In the genomic region with DNA sequence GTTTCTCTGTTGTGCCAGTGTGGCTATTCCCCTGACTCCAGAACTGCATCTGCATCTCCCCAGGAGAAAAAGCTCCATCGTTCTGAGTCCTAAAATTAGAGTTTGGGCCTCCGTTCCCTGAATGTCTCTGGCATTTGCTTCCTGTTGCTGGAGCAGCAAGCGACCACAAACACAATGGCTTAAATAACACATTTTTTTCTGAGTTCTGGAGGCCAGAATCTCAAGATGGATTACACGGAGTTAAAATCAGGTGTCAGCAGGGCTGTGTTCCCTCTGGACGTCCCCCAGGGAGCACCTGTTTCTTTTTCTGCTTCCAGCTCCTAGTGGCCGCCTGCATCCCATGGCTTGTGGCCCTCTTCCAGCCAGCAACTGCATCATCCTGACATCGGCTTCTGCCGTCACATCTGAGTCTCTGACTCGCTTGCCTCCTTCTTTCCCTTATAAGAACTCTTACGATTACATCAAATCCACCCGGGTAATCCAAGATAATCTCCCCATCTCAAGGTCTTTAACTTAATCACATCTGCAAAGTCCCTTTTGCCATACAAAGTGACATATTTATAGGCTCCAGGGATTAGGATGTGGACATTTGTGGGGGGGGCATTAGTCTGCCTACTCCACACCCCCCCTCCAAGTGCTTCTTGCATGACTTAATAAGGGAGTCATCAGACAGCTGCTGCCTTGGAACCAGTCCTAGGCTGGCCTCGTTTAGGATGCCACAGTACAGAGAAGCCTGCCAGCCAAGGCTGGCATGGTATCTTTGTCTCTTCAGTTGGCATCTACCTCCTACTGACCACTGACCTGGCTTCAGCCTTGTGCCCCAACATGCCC, we compare ENCODE assay signal across 9 mouse cellular contexts. TPM values are rescaled to one million over a fixed set of nuclear protein-coding genes. Genes with fewer than 3 reads are reported as not detected.
DNase-seq lines count a peak whose midpoint lies in the region; ATAC-seq lines count a peak whose summit lies in the region.
"Had no signal": no experiment of that assay in that cellular context is flagged by ENCODE, and none has a peak within 500 bp of the region (broad histone marks: within the 10 kb centered on the region; RNA-seq: fewer than 3 reads in every experiment).

No protein-coding gene starts in this region.

- no peaks in the 10 kb centered on the region for H3K27me3 ChIP-seq in embryonic facial prominence, embryonic 14.5 days (replicated peaks; ENCODE audit: control insufficient read depth, insufficient read depth, low read length)
- H3K27me3 ChIP-seq in embryonic facial prominence, embryonic 10.5 days (replicated peaks; ENCODE audit: low read depth, poor library complexity, severe bottlenecking), result peaks cover 46% of the 10 kb centered on the region
- H3K27me3 ChIP-seq in midbrain, embryonic 14.5 days (ENCODE audit: control insufficient read depth, insufficient read depth, low read length), result no peaks in the 10 kb centered on the region
- H3K27me3 ChIP-seq in midbrain, embryonic 11.5 days (ENCODE audit: control insufficient read depth, insufficient read depth, low read length), result no peaks in the 10 kb centered on the region
- no peaks in the 10 kb centered on the region for H3K27me3 ChIP-seq in hindbrain, embryonic 15.5 days
- no peaks in the 10 kb centered on the region for H3K27me3 ChIP-seq in stomach, embryonic 14.5 days (ENCODE audit: control insufficient read depth, insufficient read depth, low read length)
- H3K27me3 ChIP-seq: liver, embryonic 15.5 days had no signal

- no peak overlapping the region for H3K4me3 ChIP-seq in embryonic facial prominence, embryonic 14.5 days (ENCODE audit: low read depth, low read length)
- no peak overlapping the region for H3K4me3 ChIP-seq in embryonic facial prominence, embryonic 10.5 days
- H3K4me3 ChIP-seq in midbrain, embryonic 14.5 days (replicated peaks; ENCODE audit: low read depth, low read length), result no peak overlapping the region
- H3K4me3 ChIP-seq in midbrain, embryonic 11.5 days (ENCODE audit: low read depth, low read length), result no peak overlapping the region
- no peak overlapping the region for H3K4me3 ChIP-seq in hindbrain, embryonic 15.5 days
- no peak overlapping the region for H3K4me3 ChIP-seq in stomach, embryonic 14.5 days (ENCODE audit: low read depth, low read length)
- H3K4me3 ChIP-seq: liver, embryonic 15.5 days had no signal

- ATAC-seq in embryonic facial prominence, embryonic 14.5 days (ENCODE audit: low read depth), result peak; percentile 31; the same call in 1 of the 2 replicates
- ATAC-seq in midbrain, embryonic 14.5 days (ENCODE audit: low FRiP score, low TSS enrichment), result no peak
- no peak for ATAC-seq in midbrain, embryonic 11.5 days (ENCODE audit: low FRiP score)
- peak; percentile 51 for ATAC-seq in hindbrain, embryonic 15.5 days (ENCODE audit: low FRiP score, low read depth)
- ATAC-seq in stomach, embryonic 14.5 days (ENCODE audit: insufficient number of reproducible peaks, insufficient read depth, low FRiP score, low read depth), result peak; percentile 57; the same call in 1 of the 2 replicates
- no peak for ATAC-seq in activated CD4-positive, CD25-positive, alpha-beta regulatory T cell, adult 4 months

- H3K9me3 ChIP-seq in embryonic facial prominence, embryonic 14.5 days (ENCODE audit: control insufficient read depth, low read length), result no peaks in the 10 kb centered on the region
- H3K9me3 ChIP-seq in embryonic facial prominence, embryonic 10.5 days, result no peaks in the 10 kb centered on the region
- no peaks in the 10 kb centered on the region for H3K9me3 ChIP-seq in midbrain, embryonic 14.5 days (ENCODE audit: control insufficient read depth, low read length)
- H3K9me3 ChIP-seq in midbrain, embryonic 11.5 days (ENCODE audit: control insufficient read depth, low read length), result no peaks in the 10 kb centered on the region
- H3K9me3 ChIP-seq in hindbrain, embryonic 15.5 days, result no peaks in the 10 kb centered on the region
- H3K9me3 ChIP-seq in stomach, embryonic 14.5 days (ENCODE audit: control insufficient read depth, low read depth, low read length), result no peaks in the 10 kb centered on the region
- H3K9me3 ChIP-seq: liver, embryonic 15.5 days had no signal

- H3K27ac ChIP-seq in embryonic facial prominence, embryonic 14.5 days (replicated peaks; ENCODE audit: low read depth, low read length), result no peak overlapping the region
- H3K27ac ChIP-seq in embryonic facial prominence, embryonic 10.5 days (replicated peaks), result no peak overlapping the region
- H3K27ac ChIP-seq in midbrain, embryonic 14.5 days (replicated peaks; ENCODE audit: low read depth, low read length), result 0 out of 2 replicates have a peak overlapping the region, but pooled peaks have one; percentile 8
- no peak overlapping the region for H3K27ac ChIP-seq in midbrain, embryonic 11.5 days (ENCODE audit: low read depth, low read length)
- H3K27ac ChIP-seq in hindbrain, embryonic 15.5 days (replicated peaks), result peak overlapping the region; percentile 34
- H3K27ac ChIP-seq in stomach, embryonic 14.5 days (ENCODE audit: low read length), result no peak overlapping the region
- H3K27ac ChIP-seq: liver, embryonic 15.5 days had no signal

- H3K9ac ChIP-seq in embryonic facial prominence, embryonic 14.5 days (ENCODE audit: low read depth, low read length), result no peak overlapping the region
- no peak overlapping the region for H3K9ac ChIP-seq in midbrain, embryonic 14.5 days (replicated peaks; ENCODE audit: low read length)
- no peak overlapping the region for H3K9ac ChIP-seq in midbrain, embryonic 11.5 days (ENCODE audit: low read length)
- H3K9ac ChIP-seq in hindbrain, embryonic 15.5 days, result no peak overlapping the region
- no peak overlapping the region for H3K9ac ChIP-seq in stomach, embryonic 14.5 days (replicated peaks; ENCODE audit: low read depth, low read length)
- H3K9ac ChIP-seq: liver, embryonic 15.5 days had no signal

- no peak for DNase-seq in embryonic facial prominence, embryonic 14.5 days (ENCODE audit: low spot score)
- DNase-seq in embryonic facial prominence, embryonic 10.5 days (ENCODE audit: low spot score), result no peak
- peak; percentile 51 for DNase-seq in midbrain, embryonic 14.5 days
- no peak for DNase-seq in midbrain, embryonic 11.5 days (ENCODE audit: low spot score, missing footprints)
- no peak for DNase-seq in kidney, adult 18-20 months

- H3K36me3 ChIP-seq in embryonic facial prominence, embryonic 14.5 days (ENCODE audit: control insufficient read depth, insufficient read depth, low read length), result no peaks in the 10 kb centered on the region
- H3K36me3 ChIP-seq in embryonic facial prominence, embryonic 10.5 days (replicated peaks), result no peaks in the 10 kb centered on the region
- H3K36me3 ChIP-seq in midbrain, embryonic 14.5 days (ENCODE audit: control insufficient read depth, insufficient read depth, low read length), result no peaks in the 10 kb centered on the region
- no peaks in the 10 kb centered on the region for H3K36me3 ChIP-seq in midbrain, embryonic 11.5 days (ENCODE audit: control insufficient read depth, insufficient read depth, low read length)
- H3K36me3 ChIP-seq in hindbrain, embryonic 15.5 days, result no peaks in the 10 kb centered on the region
- no peaks in the 10 kb centered on the region for H3K36me3 ChIP-seq in stomach, embryonic 14.5 days (ENCODE audit: control insufficient read depth, insufficient read depth, low read length)
- H3K36me3 ChIP-seq: liver, embryonic 15.5 days had no signal

- H3K4me2 ChIP-seq in embryonic facial prominence, embryonic 14.5 days (ENCODE audit: low read depth, low read length), result no peak overlapping the region
- H3K4me2 ChIP-seq in midbrain, embryonic 14.5 days (ENCODE audit: low read length), result no peak overlapping the region
- H3K4me2 ChIP-seq in midbrain, embryonic 11.5 days, result no peak overlapping the region
- H3K4me2 ChIP-seq in hindbrain, embryonic 15.5 days, result no peak overlapping the region
- H3K4me2 ChIP-seq in stomach, embryonic 14.5 days (replicated peaks; ENCODE audit: low read depth, low read length), result no peak overlapping the region
- H3K4me2 ChIP-seq: liver, embryonic 15.5 days had no signal

- H3K4me1 ChIP-seq in embryonic facial prominence, embryonic 14.5 days (ENCODE audit: control insufficient read depth, insufficient read depth, low read length), result no peaks in the 10 kb centered on the region; the same call in 1 of the 2 replicates
- peaks cover 17% of the 10 kb centered on the region for H3K4me1 ChIP-seq in embryonic facial prominence, embryonic 10.5 days
- peaks cover 9% of the 10 kb centered on the region for H3K4me1 ChIP-seq in midbrain, embryonic 14.5 days (ENCODE audit: control insufficient read depth, insufficient read depth, low read length)
- peaks cover 3% of the 10 kb centered on the region for H3K4me1 ChIP-seq in midbrain, embryonic 11.5 days (ENCODE audit: control insufficient read depth, insufficient read depth, low read length)
- peaks cover 40% of the 10 kb centered on the region for H3K4me1 ChIP-seq in hindbrain, embryonic 15.5 days (replicated peaks)
- peaks cover 5% of the 10 kb centered on the region; the same call in 1 of the 2 replicates for H3K4me1 ChIP-seq in stomach, embryonic 14.5 days (ENCODE audit: control insufficient read depth, insufficient read depth, low read length)
- H3K4me1 ChIP-seq: liver, embryonic 15.5 days had no signal

- WGBS in embryonic facial prominence, embryonic 14.5 days, result 39% methylated on average over 12 of the region's 12 CpGs
- WGBS in embryonic facial prominence, embryonic 10.5 days, result 57% methylated on average over 12 of the region's 12 CpGs
- 38% methylated on average over 12 of the region's 12 CpGs for WGBS in midbrain, embryonic 14.5 days
- WGBS in midbrain, embryonic 11.5 days, result 51% methylated on average over 12 of the region's 12 CpGs
- WGBS in hindbrain, embryonic 15.5 days, result 38% methylated on average over 12 of the region's 12 CpGs
- 36% methylated on average over 12 of the region's 12 CpGs for WGBS in stomach, embryonic 14.5 days

RNA-seq across cellular contexts. Expression of a gene that starts 21.0 kb away (rescaled TPM):
- polyA plus RNA-seq in embryonic facial prominence, embryonic 14.5 days (2014; fragmentation: Nextera tagmentation; extraction: Ambion mirVana), result 22.7 and 26.0 TPM in 2 replicates
- polyA plus RNA-seq in embryonic facial prominence, embryonic 10.5 days (2016; fragmentation: Nextera tagmentation; extraction: Ambion mirVana), result 19.3 and 19.8 TPM in 2 replicates
- polyA plus RNA-seq in midbrain, embryonic 14.5 days (2014; fragmentation: Nextera tagmentation; extraction: Ambion mirVana), result 121 and 154 TPM in 2 replicates
- polyA plus RNA-seq in midbrain, embryonic 11.5 days (2014; fragmentation: Nextera tagmentation; extraction: Ambion mirVana), result 30.4 and 32.9 TPM in 2 replicates
- 106 and 122 TPM in 2 replicates for polyA plus RNA-seq in hindbrain, embryonic 15.5 days (2015; fragmentation: Nextera tagmentation; extraction: Ambion mirVana)
- polyA plus RNA-seq in stomach, embryonic 14.5 days (2014; fragmentation: Nextera tagmentation; extraction: Ambion mirVana), result 30.7 and 30.9 TPM in 2 replicates
- not detected for polyA plus RNA-seq in activated CD4-positive, CD25-positive, alpha-beta regulatory T cell, adult 4 months (2017; shearing (Covaris generic))

RNA-seq across cellular contexts. Expression of a gene that starts 49.6 kb away (rescaled TPM):
- 1.6 and 3.7 TPM in 2 replicates for polyA plus RNA-seq in embryonic facial prominence, embryonic 14.5 days (2014; fragmentation: Nextera tagmentation; extraction: Ambion mirVana)
- polyA plus RNA-seq in embryonic facial prominence, embryonic 10.5 days (2016; fragmentation: Nextera tagmentation; extraction: Ambion mirVana), result 1.3 and 1.8 TPM in 2 replicates
- polyA plus RNA-seq in midbrain, embryonic 14.5 days (2014; fragmentation: Nextera tagmentation; extraction: Ambion mirVana), result 2.0 and 2.8 TPM in 2 replicates
- 1.7 and 1.9 TPM in 2 replicates for polyA plus RNA-seq in midbrain, embryonic 11.5 days (2014; fragmentation: Nextera tagmentation; extraction: Ambion mirVana)
- polyA plus RNA-seq in hindbrain, embryonic 15.5 days (2015; fragmentation: Nextera tagmentation; extraction: Ambion mirVana), result 2.0 and 2.6 TPM in 2 replicates
- 4.8 TPM in 2 replicates for polyA plus RNA-seq in stomach, embryonic 14.5 days (2014; fragmentation: Nextera tagmentation; extraction: Ambion mirVana)
- not detected for polyA plus RNA-seq in activated CD4-positive, CD25-positive, alpha-beta regulatory T cell, adult 4 months (2017; shearing (Covaris generic))

RNA-seq across cellular contexts. Expression of a gene that starts 49.8 kb away (rescaled TPM):
- 4.0 and 4.1 TPM in 2 replicates for polyA plus RNA-seq in embryonic facial prominence, embryonic 14.5 days (2014; fragmentation: Nextera tagmentation; extraction: Ambion mirVana)
- polyA plus RNA-seq in embryonic facial prominence, embryonic 10.5 days (2016; fragmentation: Nextera tagmentation; extraction: Ambion mirVana), result 2.0 and 2.6 TPM in 2 replicates
- polyA plus RNA-seq in midbrain, embryonic 14.5 days (2014; fragmentation: Nextera tagmentation; extraction: Ambion mirVana), result 19.9 and 22.3 TPM in 2 replicates
- polyA plus RNA-seq in midbrain, embryonic 11.5 days (2014; fragmentation: Nextera tagmentation; extraction: Ambion mirVana), result 8.5 and 8.8 TPM in 2 replicates
- polyA plus RNA-seq in hindbrain, embryonic 15.5 days (2015; fragmentation: Nextera tagmentation; extraction: Ambion mirVana), result 17.6 and 19.0 TPM in 2 replicates
- polyA plus RNA-seq in stomach, embryonic 14.5 days (2014; fragmentation: Nextera tagmentation; extraction: Ambion mirVana), result 3.9 and 4.0 TPM in 2 replicates
- polyA plus RNA-seq in activated CD4-positive, CD25-positive, alpha-beta regulatory T cell, adult 4 months (2017; shearing (Covaris generic)), result under 1 TPM; 0.18 to 0.29 TPM

Comparison
In these comparisons a context has a peak if more than half of its experiments do, and no peak if none do; other contexts are left out.
1. H3K27ac ChIP-seq: peak in midbrain, embryonic 14.5 days (single experiment) and hindbrain, embryonic 15.5 days (single experiment); none in embryonic facial prominence, embryonic 14.5 days (single experiment), embryonic facial prominence, embryonic 10.5 days (single experiment), midbrain, embryonic 11.5 days (single experiment) and stomach, embryonic 14.5 days (single experiment).
2. ATAC-seq: peak in embryonic facial prominence, embryonic 14.5 days (single experiment), hindbrain, embryonic 15.5 days (single experiment) and stomach, embryonic 14.5 days (single experiment); none in midbrain, embryonic 14.5 days (single experiment), midbrain, embryonic 11.5 days (single experiment) and activated CD4-positive, CD25-positive, alpha-beta regulatory T cell, adult 4 months (single experiment).
3. RNA of a gene that starts 21.0 kb away (polyA plus RNA-seq): 106 to 122 TPM in hindbrain, embryonic 15.5 days, 121 to 154 TPM in midbrain, embryonic 14.5 days, 30.4 to 32.9 TPM in midbrain, embryonic 11.5 days, 30.7 to 30.9 TPM in stomach, embryonic 14.5 days, 22.7 to 26.0 TPM in embryonic facial prominence, embryonic 14.5 days and 19.3 to 19.8 TPM in embryonic facial prominence, embryonic 10.5 days; not detected in activated CD4-positive, CD25-positive, alpha-beta regulatory T cell, adult 4 months; every median in the first group is over 10 times any median in the second.